Mouse (Mus musculus) kidney, adult 2 months (tissue): ENCODE measurements around the gene Mlh3. TPM values are rescaled to one million over a fixed set of nuclear protein-coding genes. Genes with fewer than 3 reads are reported as not detected.
A peak's percentile ranks its signal among the peaks of the same experiment; 100 is the strongest.

Source experiments
- DNase-seq: peaks from one replicate; pipeline ENCODE4 v3.0.0; 2021
- H3K27ac ChIP-seq: fragments of 200-500 bp; 2 replicates; pipeline ENCODE4 v1.5.1; 2012; ENCODE audit warnings: low read depth, low read length, control low read depth, inconsistent platforms; ENCODE audit not compliant: insufficient read depth
- H3K27me3 ChIP-seq: fragments of 200-500 bp; replicated peaks from 2 replicates; pipeline ENCODE4 v1.6.1; 2012; ENCODE audit warnings: mild to moderate bottlenecking, moderate library complexity, low read length, inconsistent platforms; ENCODE audit not compliant: control insufficient read depth, insufficient read depth
- H3K36me3 ChIP-seq: fragments of 200-500 bp; 2 replicates; pipeline ENCODE4 v1.6.1; 2012; ENCODE audit warnings: mild to moderate bottlenecking, moderate library complexity, low read length, inconsistent platforms; ENCODE audit not compliant: control insufficient read depth, insufficient read depth
- H3K4me1 ChIP-seq: fragments of 200-500 bp; 2 replicates; pipeline ENCODE4 v1.6.1; 2011; ENCODE audit warnings: low read length; ENCODE audit not compliant: control insufficient read depth, insufficient read depth
- H3K4me3 ChIP-seq: fragments of 200-500 bp; 2 replicates; pipeline ENCODE4 v1.5.1; 2011; ENCODE audit warnings: mild to moderate bottlenecking, low read depth, low read length, control low read depth; ENCODE audit not compliant: insufficient read depth
- CTCF ChIP-seq: fragments of 200-500 bp; conservative IDR thresholded peaks from 2 replicates; pipeline ENCODE4 v1.5.1; 2011; ENCODE audit warnings: low read depth, mild to moderate bottlenecking, control low read depth, low read length, moderate library complexity, mixed read lengths; ENCODE audit not compliant: insufficient read depth, insufficient read length
- POLR2A ChIP-seq: fragments of 200-500 bp; IDR thresholded peaks from one replicate; pipeline ENCODE4 v1.6.1; 2011; ENCODE audit warnings: low read depth, low read length, control low read depth
- WGBS: fragments of 180-500 bp; shearing (Covaris S2); methylation state at CpG from one replicate; pipeline ENCODE4 v1.1.7; 2018; 5-methylcytosine and 5-hydroxymethylcytosine counted together
- polyA plus RNA-seq: library from polyadenylated mRNA; depleted of rRNA; stranded (reverse); fragments of >200 nt; gene quantifications from 2 replicates; pipeline ENCODE4 v1.2.3, GENCODE M21; 2012

Mlh3 gene
- polyA plus RNA-seq, 1 experiment = 9.6 TPM

- no peak for DNase-seq
- Histone ChIP-seq H3K4me1 (no peaks in the 10 kb centered on the region), H3K27ac (no peak overlapping the region), H3K36me3 (peaks cover 2% of the 10 kb centered on the region; the same call in 1 of the 2 replicates), H3K27me3 (no peaks in the 10 kb centered on the region), H3K4me3 (no peak overlapping the region)
- WGBS = 54% methylated on average over 7 of the region's 7 CpGs
- TF ChIP-seq CTCF (no peak), POLR2A (no peak)
These were observed 43.2 kb downstream of the Mlh3 start for GRCm38 (mm10) chr12:85227227-85227626.

- peaks cover 2% of the 10 kb centered on the region; the same call in 1 of the 2 replicates for H3K36me3 ChIP-seq
- no peaks in the 10 kb centered on the region for H3K4me1 ChIP-seq
- H3K27me3 ChIP-seq = no peaks in the 10 kb centered on the region
- peak overlapping the region; percentile 78 for H3K4me3 ChIP-seq
- TF ChIP-seq CTCF = no peak
- no peak for TF ChIP-seq POLR2A
- no peak overlapping the region for H3K27ac ChIP-seq
- 1% methylated on average over 12 of the region's 12 CpGs for WGBS
- DNase-seq = peak; percentile 13
These were observed 50.5 kb downstream of the Mlh3 start for GRCm38 (mm10) chr12:85219905-85220290.

- H3K27me3 ChIP-seq = no peaks in the 10 kb centered on the region
- TF ChIP-seq CTCF (no peak), POLR2A (peak; percentile 11)
- no peaks in the 10 kb centered on the region for H3K4me1 ChIP-seq
- peak within 1 kb of the TSS; percentile 78 for H3K4me3 ChIP-seq
- under 1% methylated on average over 54 of the region's 54 CpGs for WGBS
- peak; percentile 99 for DNase-seq
- peak within 1 kb of the TSS; percentile 26; the same call in 1 of the 2 replicates for H3K27ac ChIP-seq
- peaks cover 2% of the 10 kb centered on the region; the same call in 1 of the 2 replicates for H3K36me3 ChIP-seq
These were observed 51.0 kb downstream of the Mlh3 start, which contains the start of gene Eif2b2 for GRCm38 (mm10) chr12:85219236-85219904. Gene Eif2b2, plus strand, starts transcription at chr12:85219481.

- DNase-seq = no peak
- 83% methylated on average over 2 of the region's 2 CpGs for WGBS
- no peaks in the 10 kb centered on the region for H3K4me1 ChIP-seq
- no peak overlapping the region for H3K4me3 ChIP-seq
- H3K27ac ChIP-seq = no peak overlapping the region
- H3K27me3 ChIP-seq = no peaks in the 10 kb centered on the region
- no peaks in the 10 kb centered on the region for H3K36me3 ChIP-seq
- TF ChIP-seq CTCF (no peak), POLR2A (no peak)
These were observed 52.6 kb downstream of the Mlh3 start for GRCm38 (mm10) chr12:85217733-85218310.

DNA sequence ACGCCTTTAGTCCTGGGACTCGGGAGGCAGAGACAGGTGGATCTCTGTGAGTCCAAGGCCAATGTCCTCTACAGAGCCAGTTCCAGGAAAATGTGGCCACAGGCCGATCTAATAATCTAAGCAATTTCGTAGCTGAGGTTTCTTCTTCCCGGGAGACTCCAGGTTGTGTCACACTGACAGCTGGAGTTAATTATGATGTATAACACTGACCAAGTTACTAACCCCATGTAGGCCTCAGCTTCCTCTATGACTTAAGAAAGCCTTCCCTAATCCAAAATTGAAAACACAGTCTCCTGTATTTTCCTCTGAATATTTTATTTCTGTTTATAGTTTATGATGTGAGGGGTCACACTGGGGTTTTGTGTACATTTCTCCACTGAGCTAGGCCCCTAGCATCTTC lies 55.4 kb downstream of the Mlh3 start:
- no peaks in the 10 kb centered on the region for H3K4me1 ChIP-seq
- no peaks in the 10 kb centered on the region for H3K36me3 ChIP-seq
- H3K27me3 ChIP-seq = no peaks in the 10 kb centered on the region
- TF ChIP-seq POLR2A (no peak), CTCF (no peak)
- 84% methylated on average over 5 of the region's 5 CpGs for WGBS
- DNase-seq = no peak
- H3K4me3 ChIP-seq = no peak overlapping the region
- H3K27ac ChIP-seq = no peak overlapping the region

DNA sequence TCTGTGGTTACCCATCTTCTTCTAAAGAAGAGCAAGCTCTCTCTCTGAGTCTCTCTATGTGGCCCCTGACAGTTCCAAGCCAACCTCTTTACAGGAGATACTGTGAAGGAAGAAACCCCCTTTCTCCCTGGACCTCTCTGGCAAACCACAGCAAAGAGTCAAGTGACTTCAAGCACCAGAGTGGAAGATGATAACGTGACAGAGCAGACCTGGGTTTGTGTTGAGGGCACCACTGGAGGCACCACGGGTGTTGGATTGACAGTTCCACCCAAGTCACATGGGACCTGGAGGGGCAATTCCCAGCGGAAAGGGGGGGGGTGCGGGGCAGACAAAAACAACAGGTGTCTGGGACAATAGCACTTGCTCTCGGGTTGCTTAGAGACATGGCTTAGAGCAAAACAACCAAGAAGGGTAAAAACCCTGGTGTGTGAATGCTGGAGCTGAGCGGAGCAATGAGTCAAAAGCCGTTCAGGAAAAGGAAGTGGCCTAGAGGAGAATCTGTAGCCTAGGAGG lies 61.7 kb downstream of the Mlh3 start:
- no peak for DNase-seq
- Histone ChIP-seq H3K4me3 (no peak overlapping the region), H3K27me3 (no peaks in the 10 kb centered on the region), H3K4me1 (no peaks in the 10 kb centered on the region), H3K36me3 (no peaks in the 10 kb centered on the region), H3K27ac (no peak overlapping the region)
- WGBS = 35% methylated on average over 7 of the region's 7 CpGs
- TF ChIP-seq CTCF = no peak
- TF ChIP-seq POLR2A = no peak

DNA sequence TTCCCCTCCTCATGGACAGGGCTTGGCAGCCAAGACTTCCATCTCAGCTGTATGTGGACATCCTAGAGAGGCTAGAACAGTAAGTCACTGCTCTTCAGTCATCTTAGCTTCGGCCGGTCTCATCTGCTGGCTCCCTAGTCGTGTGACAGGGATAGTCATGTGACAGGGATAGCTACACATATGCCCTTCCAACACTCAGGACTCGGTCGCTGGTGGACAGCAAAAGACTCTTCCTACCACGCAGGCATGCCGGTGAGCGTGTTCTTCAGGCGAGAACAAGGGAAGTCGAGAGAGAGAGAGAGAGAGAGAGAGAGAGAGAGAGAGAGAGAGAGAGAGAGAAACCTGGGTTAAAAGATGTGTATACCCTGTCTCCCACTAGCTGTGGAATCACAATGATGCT lies 65.0 kb downstream of the Mlh3 start:
- H3K4me3 ChIP-seq = no peak overlapping the region

More for the DNA sequence above, 65.0 kb downstream of the Mlh3 start:
- no peak for TF ChIP-seq CTCF
- no peak for TF ChIP-seq POLR2A
- Histone ChIP-seq H3K27me3 (no peaks in the 10 kb centered on the region), H3K36me3 (no peaks in the 10 kb centered on the region), H3K4me1 (no peaks in the 10 kb centered on the region), H3K27ac (no peak overlapping the region)
- WGBS = 86% methylated on average over 10 of the region's 10 CpGs
- DNase-seq = no peak
